Mouse (Mus musculus) layer of hippocampus, adult 9-10 months (tissue): ENCODE data around the gene Chmp1a.

Source experiments
- DNase-seq: peaks from one replicate; pipeline ENCODE4 v3.0.0; 2022; ENCODE audit warnings: low spot score

Chmp1a gene

GRCm38 (mm10) chr8:123155177-123155576 lies 57.4 kb downstream of the Chmp1a start:
- no peak for DNase-seq
